Mouse (Mus musculus) left cerebral cortex, postnatal 25 days (tissue): Measurements from ENCODE around the gene Cacng6. TPM values are rescaled to one million over a fixed set of nuclear protein-coding genes. Genes with fewer than 3 reads are reported as not detected.

ENCODE experiments used
- DNase-seq, 2 experiments: peaks; one replicate each; pipeline ENCODE4 v3.0.0; 2022; ENCODE audit warnings: low spot score in 2 of 2, mixed read lengths in 1 of 2
- intact Hi-C: fragments of 180-260 bp; cut with DNase I; formaldehyde crosslinking; loops from one replicate; pipeline ENCODE4 v1.15.1; 2025
- total RNA-seq, 2 experiments: library from RNA; stranded (reverse); gene quantifications; 2 replicates each; pipeline ENCODE4 v1.2.3; 2021

Cacng6 gene
- total RNA-seq, 2 experiments from 2014 or later = 0.98 to 1.6 TPM

- intact Hi-C loops = no loop called here
- DNase-seq = no peak
Measured at GRCm38 (mm10) chr7:3414888-3415287, 9.1 kb upstream of the Cacng6 start.

- intact Hi-C loops = no loop called here
- DNase-seq = no peak
Measured at GRCm38 (mm10) chr7:3415378-3415777, 8.6 kb upstream of the Cacng6 start.

- intact Hi-C loops = no loop called here
- no peak for DNase-seq
Measured at GRCm38 (mm10) chr7:3419941-3420340, 4.1 kb upstream of the Cacng6 start.

- intact Hi-C loops = no loop called here
- no peak for DNase-seq
Measured at GRCm38 (mm10) chr7:3420466-3420865, 3.5 kb upstream of the Cacng6 start.

- DNase-seq = no peak
- intact Hi-C loops = no loop called here
Measured at GRCm38 (mm10) chr7:3421297-3421696, 2.7 kb upstream of the Cacng6 start.

- no peak for DNase-seq
- intact Hi-C loops = no loop called here
Measured at GRCm38 (mm10) chr7:3422051-3422450, 1.9 kb upstream of the Cacng6 start.

GRCm38 (mm10) chr7:3423430-3423829, 565 bp upstream of the Cacng6 start:
- no peak for DNase-seq
- intact Hi-C loops = no loop called here

GRCm38 (mm10) chr7:3425141-3425540, 1.1 kb downstream of the Cacng6 start:
- intact Hi-C loops = no loop called here
- DNase-seq = no peak

- intact Hi-C loops = no loop called here
- DNase-seq = no peak
Measured at GRCm38 (mm10) chr7:3430161-3430560, 6.2 kb downstream of the Cacng6 start.

- intact Hi-C loops = no loop called here
- DNase-seq = peak in 1 of 2 experiments; percentile 66
Measured at GRCm38 (mm10) chr7:3432066-3432465, 8.1 kb downstream of the Cacng6 start.

- no peak for DNase-seq
- intact Hi-C loops = no loop called here
Measured at GRCm38 (mm10) chr7:3437941-3438340, 13.9 kb downstream of the Cacng6 start.

GRCm38 (mm10) chr7:3439984-3440383, 16.0 kb downstream of the Cacng6 start:
- DNase-seq = no peak
- intact Hi-C loops = no loop called here

- intact Hi-C loops = no loop called here
- DNase-seq = no peak
Measured at GRCm38 (mm10) chr7:3440526-3440925, 16.5 kb downstream of the Cacng6 start.

- intact Hi-C loops = no loop called here
- no peak for DNase-seq
Measured at GRCm38 (mm10) chr7:3442476-3443062, 18.6 kb downstream of the Cacng6 start.

- intact Hi-C loops = no loop called here
- DNase-seq = no peak
Measured at GRCm38 (mm10) chr7:3444678-3445077, 20.7 kb downstream of the Cacng6 start.

- no peak for DNase-seq
- intact Hi-C loops = no loop called here
Measured at GRCm38 (mm10) chr7:3446584-3446983, 22.6 kb downstream of the Cacng6 start.

- no peak for DNase-seq
- intact Hi-C loops = no loop called here
Measured at GRCm38 (mm10) chr7:3447026-3447425, 23.0 kb downstream of the Cacng6 start.

- peak; percentile 72 to 84 for DNase-seq
- intact Hi-C loops = loop anchor here (2.0 kb wide), 3 partner anchors 32 to 228 kb away; no protein-coding TSS in a partner anchor
Measured at GRCm38 (mm10) chr7:3448737-3449454, 24.9 kb downstream of the Cacng6 start.

GRCm38 (mm10) chr7:3450671-3451070, 26.7 kb downstream of the Cacng6 start:
- intact Hi-C loops = no loop called here

GRCm38 (mm10) chr7:3451161-3451560, 27.2 kb downstream of the Cacng6 start:
- DNase-seq = no peak
- intact Hi-C loops = no loop called here

More at GRCm38 (mm10) chr7:3450671-3451070, 26.7 kb downstream of the Cacng6 start:
- DNase-seq = peak in 1 of 2 experiments; percentile 65

- intact Hi-C loops = no loop called here
- DNase-seq = no peak
Measured at GRCm38 (mm10) chr7:3452821-3453485, 29.0 kb downstream of the Cacng6 start.
